Mouse (Mus musculus) liver, embryonic 14.5 days (tissue): ENCODE data around the gene Ints4. TPM values are rescaled to one million over a fixed set of nuclear protein-coding genes. Genes with fewer than 3 reads are reported as not detected.

Experiments used
- ATAC-seq: fragments of 200-750 bp; cut with Nextera tagmentation; 2 replicates; pipeline ENCODE4 v1.8.0; 2017; ENCODE audit warnings: moderate number of reproducible peaks, mild to moderate bottlenecking, moderate library complexity; ENCODE audit not compliant: insufficient read depth
- DNase-seq, 3 experiments: peaks; one replicate each; pipeline ENCODE4 v3.0.0-alpha.2; 2012 to 2013; ENCODE audit warnings: low read depth in 3 of 3, low spot score in 3 of 3
- H3K27ac ChIP-seq: fragments of 300-500 bp; sonication (generic); 2 replicates; pipeline ENCODE4 v1.5.1; 2014; ENCODE audit warnings: moderate library complexity, mild to moderate bottlenecking, control low read depth, inconsistent platforms
- H3K27me3 ChIP-seq: fragments of 300-500 bp; sonication (generic); 2 replicates; pipeline ENCODE4 v1.6.1; 2014; ENCODE audit warnings: mild to moderate bottlenecking, low read length, moderate library complexity; ENCODE audit not compliant: control insufficient read depth, insufficient read depth
- H3K36me3 ChIP-seq: fragments of 300-500 bp; sonication (generic); replicated peaks from 2 replicates; pipeline ENCODE4 v1.6.1; 2014; ENCODE audit warnings: low read depth; ENCODE audit not compliant: control insufficient read depth, insufficient read depth
- H3K4me1 ChIP-seq, 2 experiments: fragments of 200-500 bp in 1 of 2; fragments of 300-500 bp in 1 of 2; sonication (generic) in 1 of 2; replicated peaks; 2 replicates each; pipeline ENCODE4 v1.6.1; 2012 to 2014; ENCODE audit warnings: antibody characterized with exemption in 1 of 2, inconsistent platforms in 1 of 2, low read length in 1 of 2; ENCODE audit not compliant: control insufficient read depth in 2 of 2, insufficient read depth in 2 of 2
- H3K4me2 ChIP-seq: fragments of 300-500 bp; sonication (generic); 2 replicates; pipeline ENCODE4 v1.6.1; 2014; ENCODE audit warnings: low read depth, mild to moderate bottlenecking, control low read depth, moderate library complexity
- H3K4me3 ChIP-seq, 2 experiments: fragments of 200-500 bp in 1 of 2; fragments of 300-500 bp in 1 of 2; sonication (generic) in 1 of 2; 2 replicates each; pipeline ENCODE4 v1.5.1; 2012 to 2014; ENCODE audit warnings: low read depth in 2 of 2, low read length in 2 of 2, mild to moderate bottlenecking in 2 of 2, control low read depth in 1 of 2, inconsistent platforms in 1 of 2, moderate library complexity in 1 of 2; ENCODE audit not compliant: insufficient read depth in 1 of 2
- H3K9ac ChIP-seq: fragments of 300-500 bp; sonication (generic); replicated peaks from 2 replicates; pipeline ENCODE4 v1.6.1; 2014; ENCODE audit warnings: mild to moderate bottlenecking, control low read depth, moderate library complexity
- H3K9me3 ChIP-seq: fragments of 300-500 bp; sonication (generic); 2 replicates; pipeline ENCODE4 v1.6.1; 2016; ENCODE audit warnings: low read length, mixed read lengths; ENCODE audit not compliant: control insufficient read depth
- CTCF ChIP-seq: IDR thresholded peaks from 2 replicates; pipeline ENCODE4 v1.5.1; 2016; ENCODE audit warnings: antibody characterized with exemption, low read depth, control low read depth
- EP300 ChIP-seq: IDR thresholded peaks from 2 replicates; pipeline ENCODE4 v1.6.1; 2016; ENCODE audit warnings: antibody characterized with exemption, low read depth
- WGBS: fragments of 180-500 bp; shearing (Covaris S2); extraction: QIAGEN DNeasy Blood & Tissue Kit; methylation state at CpG from one replicate; pipeline ENCODE4 v1.1.7; 2014; ENCODE audit not compliant: insufficient replicate concordance; 5-methylcytosine and 5-hydroxymethylcytosine counted together
- polyA plus RNA-seq, 2 experiments: library from polyadenylated mRNA; depleted of rRNA in 1 of 2; stranded (reverse) in 1 of 2; unstranded in 1 of 2; fragments of >200 nt; fragmentation: Nextera tagmentation in 1 of 2; extraction: Ambion mirVana in 1 of 2; gene quantifications; 2 replicates each; pipeline versions ENCODE4 v1.2.1 to v1.2.3; 2012 to 2014

Ints4 gene
- polyA plus RNA-seq, 2 experiments, result 19.1 to 26.8 TPM

GRCm38 (mm10) chr7:97579976-97580842 is 99.5 kb downstream of the Ints4 start:
- Histone ChIP-seq H3K27me3 (no peaks in the 10 kb centered on the region), H3K9ac (peak overlapping the region; percentile 96), H3K27ac (peak overlapping the region; percentile 83), H3K4me1 (peaks cover 6 to 7% of the 10 kb centered on the region in 2 experiments), H3K4me2 (peak overlapping the region; percentile 98), H3K9me3 (no peaks in the 10 kb centered on the region), H3K4me3 (peak overlapping the region; percentile 91 to 100), H3K36me3 (no peaks in the 10 kb centered on the region)
- peak; percentile 49 for ATAC-seq
- no peak for TF ChIP-seq EP300
- no peak for TF ChIP-seq CTCF
- WGBS, result under 1% methylated on average over 50 of the region's 65 CpGs
- DNase-seq, result peak; percentile 4 to 44 (median 22)

- DNase-seq, result peak; percentile 68 to 69 (median 69)
- 0% methylated on average over 11 of the region's 11 CpGs for WGBS
- H3K9me3 ChIP-seq, result no peaks in the 10 kb centered on the region
These were observed 100.1 kb downstream of the Ints4 start for GRCm38 (mm10) chr7:97580843-97581214.

GRCm38 (mm10) chr7:97588506-97588905 is 107.8 kb downstream of the Ints4 start:
- H3K9me3 ChIP-seq, result no peaks in the 10 kb centered on the region
- H3K4me3 ChIP-seq, result no peak overlapping the region
- no peak overlapping the region for H3K27ac ChIP-seq
- 69% methylated on average over 5 of the region's 5 CpGs for WGBS
- no peaks in the 10 kb centered on the region for H3K27me3 ChIP-seq
- no peak overlapping the region for H3K9ac ChIP-seq
- TF ChIP-seq CTCF (no peak), EP300 (no peak)
- no peak overlapping the region for H3K4me2 ChIP-seq
- no peaks in the 10 kb centered on the region for H3K36me3 ChIP-seq
- ATAC-seq, result no peak
- H3K4me1 ChIP-seq, result peaks cover 19 to 22% of the 10 kb centered on the region in 2 experiments
- DNase-seq, result no peak

More at GRCm38 (mm10) chr7:97580843-97581214, 100.1 kb downstream of the Ints4 start:
- peak; percentile 40 for ATAC-seq
- H3K4me1 ChIP-seq, result peaks cover 6 to 7% of the 10 kb centered on the region in 2 experiments
- H3K4me3 ChIP-seq, result peak overlapping the region; percentile 91 to 100
- peak overlapping the region; percentile 83 for H3K27ac ChIP-seq
- H3K27me3 ChIP-seq, result no peaks in the 10 kb centered on the region
- TF ChIP-seq CTCF (peak; percentile 51), EP300 (no peak)
- peak overlapping the region; percentile 98 for H3K4me2 ChIP-seq
- H3K9ac ChIP-seq, result peak overlapping the region; percentile 96
- H3K36me3 ChIP-seq, result no peaks in the 10 kb centered on the region

- Histone ChIP-seq H3K4me2 (peak overlapping the region; percentile 1), H3K4me3 (no peak overlapping the region), H3K9ac (no peak overlapping the region), H3K4me1 (peaks cover 19 to 22% of the 10 kb centered on the region in 2 experiments), H3K27me3 (no peaks in the 10 kb centered on the region), H3K9me3 (no peaks in the 10 kb centered on the region), H3K27ac (no peak overlapping the region), H3K36me3 (no peaks in the 10 kb centered on the region)
- 15% methylated on average over 3 of the region's 3 CpGs for WGBS
- DNase-seq, result peak in 2 of 3 experiments; percentile 1 to 17
- TF ChIP-seq EP300 (peak; percentile 24; the same call in 1 of the 2 replicates), CTCF (no peak)
- peak; percentile 76 for ATAC-seq
These were observed 109.7 kb downstream of the Ints4 start for GRCm38 (mm10) chr7:97590488-97590887.

Other genes with a start within 250 kb of the Ints4 start
- gene Usp35, start 148.9 kb upstream of the Ints4 start, polyA plus RNA-seq (2012; rRNA removed), result 0.29 and 0.36 TPM in 2 replicates
- 0.14 and 0.18 TPM in 2 replicates for gene Usp35, start 148.9 kb upstream of the Ints4 start, polyA plus RNA-seq (2014; fragmentation: Nextera tagmentation; extraction: Ambion mirVana)
- gene Kctd21, start 148.6 kb upstream of the Ints4 start, polyA plus RNA-seq (2012; rRNA removed), result 0.79 and 0.80 TPM in 2 replicates
- gene Kctd21, start 148.6 kb upstream of the Ints4 start, polyA plus RNA-seq (2014; fragmentation: Nextera tagmentation; extraction: Ambion mirVana), result 0.76 and 0.96 TPM in 2 replicates
- gene Alg8, start 109.3 kb upstream of the Ints4 start, polyA plus RNA-seq (2012; rRNA removed), result 23.8 and 25.6 TPM in 2 replicates
- 30.5 and 33.4 TPM in 2 replicates for gene Alg8, start 109.3 kb upstream of the Ints4 start, polyA plus RNA-seq (2014; fragmentation: Nextera tagmentation; extraction: Ambion mirVana)
- 95.8 and 107 TPM in 2 replicates for gene Ndufc2, start 81.0 kb upstream of the Ints4 start, polyA plus RNA-seq (2012; rRNA removed)
- 242 and 250 TPM in 2 replicates for gene Ndufc2, start 81.0 kb upstream of the Ints4 start, polyA plus RNA-seq (2014; fragmentation: Nextera tagmentation; extraction: Ambion mirVana)
- gene Thrsp, start 63.2 kb upstream of the Ints4 start, polyA plus RNA-seq (2012; rRNA removed), result 0.02 TPM in 1 of 2 replicates, not detected in the other
- not detected in 2 replicates for gene Thrsp, start 63.2 kb upstream of the Ints4 start, polyA plus RNA-seq (2014; fragmentation: Nextera tagmentation; extraction: Ambion mirVana)
- gene Kctd14, start 29.6 kb upstream of the Ints4 start, polyA plus RNA-seq (2012; rRNA removed), result 9.5 and 9.6 TPM in 2 replicates
- 7.6 and 9.6 TPM in 2 replicates for gene Kctd14, start 29.6 kb upstream of the Ints4 start, polyA plus RNA-seq (2014; fragmentation: Nextera tagmentation; extraction: Ambion mirVana)
- 7.7 and 9.9 TPM in 2 replicates for gene Aamdc, start 98.5 kb downstream of the Ints4 start, polyA plus RNA-seq (2012; rRNA removed)
- gene Aamdc, start 98.5 kb downstream of the Ints4 start, polyA plus RNA-seq (2014; fragmentation: Nextera tagmentation; extraction: Ambion mirVana), result 16.0 and 16.4 TPM in 2 replicates
- 1.4 and 2.8 TPM in 2 replicates for gene Rsf1, start 98.9 kb downstream of the Ints4 start, polyA plus RNA-seq (2012; rRNA removed)
- gene Rsf1, start 98.9 kb downstream of the Ints4 start, polyA plus RNA-seq (2014; fragmentation: Nextera tagmentation; extraction: Ambion mirVana), result 4.9 and 5.0 TPM in 2 replicates
- 22.6 and 36.5 TPM in 2 replicates for gene Clns1a, start 215.7 kb downstream of the Ints4 start, polyA plus RNA-seq (2012; rRNA removed)
- 65.4 and 70.5 TPM in 2 replicates for gene Clns1a, start 215.7 kb downstream of the Ints4 start, polyA plus RNA-seq (2014; fragmentation: Nextera tagmentation; extraction: Ambion mirVana)